Mouse (Mus musculus) cerebellum, postnatal 14 days (tissue): ENCODE results near the gene Cd99l2.

ENCODE experiments used
- DNase-seq, 2 experiments: peaks; one replicate each; pipeline ENCODE4 v3.0.0; 2021; ENCODE audit warnings: mixed read lengths in 2 of 2

Cd99l2 gene

DNA sequence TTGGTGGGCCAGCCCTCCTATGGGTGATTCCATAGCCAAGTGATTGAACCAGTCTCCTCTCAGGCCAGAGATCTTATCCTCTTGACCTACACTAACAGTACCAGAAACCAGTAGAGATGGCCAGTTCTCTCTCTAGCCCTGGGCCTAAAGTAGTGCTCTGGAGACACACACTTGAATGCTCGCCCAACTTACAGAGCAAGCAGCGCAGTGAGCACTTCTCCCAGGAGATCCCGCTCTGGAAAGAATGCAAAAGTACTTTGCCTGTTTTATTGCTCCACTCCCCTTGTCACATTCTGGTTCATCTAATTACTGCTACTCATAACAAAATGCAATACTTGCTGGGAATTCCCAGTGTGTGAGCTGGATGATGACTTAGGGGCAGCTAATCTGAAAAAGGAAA lies 25.2 kb downstream of the Cd99l2 start:
- no peak for DNase-seq

DNA sequence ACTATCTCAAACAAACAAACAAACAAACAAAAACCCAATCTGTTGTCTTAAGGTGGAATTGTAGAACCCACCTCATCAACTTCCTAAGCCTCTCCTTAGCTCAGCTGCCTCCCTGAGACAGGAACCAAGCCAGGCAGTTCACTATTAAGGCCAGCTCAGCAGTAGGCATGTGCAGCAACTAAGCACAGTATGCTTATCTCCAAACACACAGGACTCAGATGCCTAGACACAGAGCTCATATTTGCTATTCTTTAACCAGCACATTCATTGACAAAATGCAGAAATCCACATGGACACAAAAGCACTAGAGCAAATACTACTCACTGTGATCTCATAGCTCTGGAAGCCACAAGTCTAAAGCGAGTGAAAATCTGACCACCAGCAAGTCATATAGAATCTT lies 27.2 kb downstream of the Cd99l2 start:
- DNase-seq = no peak

DNA sequence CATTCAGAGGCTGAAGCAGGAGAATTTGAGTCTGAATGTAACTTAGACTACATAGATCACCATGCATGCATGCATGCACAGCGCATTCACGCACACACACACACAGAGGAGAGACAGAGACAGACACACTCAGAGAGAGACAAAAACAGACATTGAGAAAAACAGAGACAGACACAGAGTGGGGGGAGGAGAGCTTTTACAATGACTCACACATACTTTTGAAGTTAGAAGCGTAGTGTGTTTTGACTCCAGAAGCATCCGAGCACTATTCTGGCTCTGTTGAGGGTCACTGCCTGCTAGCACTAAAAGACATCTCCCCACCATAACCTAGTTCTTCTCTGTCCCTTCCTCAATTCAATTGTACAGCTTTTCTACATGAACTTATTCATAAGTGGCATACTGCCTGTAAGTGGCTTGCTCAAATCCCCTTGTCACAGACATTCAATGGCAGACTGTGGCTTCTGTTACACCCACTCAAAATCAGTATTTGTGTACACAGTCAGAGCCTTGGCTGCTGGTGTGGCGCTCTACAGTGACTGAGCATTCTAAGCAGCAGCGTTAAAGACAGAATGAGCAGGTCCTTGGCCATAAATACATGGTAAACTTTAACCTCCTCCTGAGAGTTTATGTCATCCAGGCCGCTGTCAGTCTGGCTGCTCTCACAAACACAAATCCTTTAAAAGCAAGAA lies 28.4 kb downstream of the Cd99l2 start:
- DNase-seq = no peak

DNA sequence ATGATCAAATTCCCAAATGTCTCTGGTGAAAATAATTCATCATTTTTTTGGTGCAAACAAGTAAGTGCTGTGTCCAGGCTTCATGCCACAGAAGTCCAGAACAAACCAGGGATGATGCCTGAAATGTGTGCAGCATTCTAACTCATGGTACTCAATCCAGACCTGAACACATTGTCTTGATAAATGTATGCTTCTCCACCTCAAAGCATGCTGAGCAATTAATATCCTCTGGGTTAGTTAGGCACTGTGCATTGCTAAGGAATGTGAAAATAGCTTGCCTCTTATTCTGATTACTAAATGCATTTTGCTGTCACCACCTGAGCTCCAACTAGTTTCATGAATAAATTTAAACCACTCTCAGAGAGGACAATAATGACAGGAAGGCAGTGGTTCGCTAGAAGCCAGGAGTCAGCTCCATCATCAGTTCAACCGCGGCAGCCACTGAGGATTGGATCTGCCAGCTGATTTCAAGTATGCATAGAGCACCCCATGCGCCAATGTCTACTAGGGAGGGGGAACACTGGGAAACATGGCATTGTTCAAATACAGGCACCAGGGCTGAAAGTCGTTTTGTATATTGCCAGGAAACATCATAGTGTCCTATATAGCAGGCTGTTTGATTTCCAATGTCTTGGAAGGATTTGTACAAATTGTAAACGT lies 36.4 kb downstream of the Cd99l2 start:
- DNase-seq = no peak

DNA sequence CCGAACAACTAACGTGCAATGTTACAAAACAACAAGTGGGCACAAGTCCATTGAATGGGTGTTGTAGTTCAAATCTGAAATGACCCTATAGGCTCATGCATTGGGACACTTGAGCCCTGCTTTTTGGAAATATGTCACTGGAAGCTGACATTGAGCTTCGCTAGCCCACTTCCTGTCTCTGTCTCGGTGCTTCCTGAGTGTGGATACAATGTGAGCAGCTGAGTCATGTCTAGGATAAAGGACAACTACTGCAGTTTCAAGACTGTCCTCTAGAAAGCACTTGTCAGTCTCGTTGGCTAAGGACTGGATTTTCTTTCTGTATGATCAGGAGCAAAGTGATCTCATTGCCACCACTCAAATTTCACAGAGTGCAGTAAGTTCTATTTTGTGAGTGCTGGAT lies 49.7 kb downstream of the Cd99l2 start:
- DNase-seq = no peak

DNA sequence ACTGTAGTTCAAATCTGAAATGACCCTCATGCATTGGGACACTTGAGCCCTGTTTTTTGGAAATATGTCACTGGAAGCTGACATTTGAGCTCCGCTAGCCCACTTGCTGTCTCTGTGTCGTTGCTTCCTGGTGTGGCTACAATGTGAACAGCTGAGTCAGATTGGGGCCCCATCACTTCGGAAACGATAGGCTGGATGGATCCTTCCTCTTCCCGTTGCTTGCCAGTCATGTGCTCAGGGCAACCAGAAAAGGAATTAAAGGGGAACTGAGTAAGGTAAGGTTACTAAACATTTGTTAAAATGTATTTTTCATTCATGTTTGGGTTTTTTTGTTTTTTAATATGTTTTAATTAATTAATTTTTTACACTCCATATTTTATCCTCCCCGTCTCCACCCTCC lies 53.2 kb downstream of the Cd99l2 start:
- no peak for DNase-seq

DNA sequence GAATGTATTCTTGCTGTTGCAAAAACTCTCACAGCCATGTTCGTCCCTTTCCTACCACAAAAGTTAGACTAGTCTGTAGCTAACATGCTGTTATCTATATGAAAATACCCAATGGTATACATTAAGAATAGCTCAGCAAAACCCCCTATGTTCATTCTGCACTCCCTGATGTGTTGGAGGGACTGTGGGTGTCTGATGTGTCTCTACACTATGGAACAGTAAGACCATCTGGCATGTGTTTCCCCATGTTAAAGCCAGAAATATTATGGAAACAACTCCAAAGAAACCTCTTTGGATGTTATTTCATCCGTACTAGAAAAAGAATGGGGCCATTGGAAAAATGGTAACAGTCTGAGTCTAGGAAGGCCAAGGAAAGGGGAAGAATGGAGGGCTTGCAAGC lies 57.1 kb downstream of the Cd99l2 start:
- no peak for DNase-seq

DNA sequence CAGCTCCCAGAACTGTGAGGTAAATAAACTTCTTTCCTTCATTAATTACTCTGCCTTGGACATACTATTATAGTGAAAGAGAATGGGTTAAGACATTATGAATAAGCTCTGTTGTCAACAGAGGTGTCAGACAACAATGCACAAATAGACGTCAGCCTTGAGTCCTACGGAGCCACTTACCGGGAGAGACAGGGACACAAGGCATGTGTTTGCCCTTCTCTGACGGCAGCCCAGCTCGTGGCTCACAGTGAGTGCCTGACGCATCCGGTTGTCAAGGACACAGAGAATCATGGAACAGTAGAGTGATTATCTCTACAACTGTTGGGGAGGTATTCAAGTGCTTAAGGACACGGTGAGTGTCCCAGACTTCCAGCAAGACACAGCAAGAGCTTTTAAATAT lies 57.8 kb downstream of the Cd99l2 start:
- DNase-seq = no peak

DNA sequence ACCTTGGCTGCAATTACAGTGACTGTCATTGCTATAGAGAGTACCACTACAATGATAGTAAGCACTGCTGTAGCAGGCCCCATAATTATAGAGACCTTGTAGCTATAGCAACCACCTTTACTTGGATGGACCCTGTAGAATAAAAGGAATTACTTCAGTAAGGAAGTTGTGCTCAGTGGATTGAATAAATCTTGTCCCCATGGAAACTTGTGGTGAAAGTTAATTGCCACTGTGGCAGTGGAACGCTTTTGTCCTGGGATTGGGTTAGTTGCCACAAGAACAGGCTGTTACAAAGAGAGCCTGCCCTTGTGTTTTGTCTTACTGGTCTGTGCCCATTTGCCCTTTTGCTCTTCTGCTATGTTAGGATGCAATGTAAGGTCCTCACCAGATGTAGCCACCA lies 58.2 kb downstream of the Cd99l2 start:
- no peak for DNase-seq

DNA sequence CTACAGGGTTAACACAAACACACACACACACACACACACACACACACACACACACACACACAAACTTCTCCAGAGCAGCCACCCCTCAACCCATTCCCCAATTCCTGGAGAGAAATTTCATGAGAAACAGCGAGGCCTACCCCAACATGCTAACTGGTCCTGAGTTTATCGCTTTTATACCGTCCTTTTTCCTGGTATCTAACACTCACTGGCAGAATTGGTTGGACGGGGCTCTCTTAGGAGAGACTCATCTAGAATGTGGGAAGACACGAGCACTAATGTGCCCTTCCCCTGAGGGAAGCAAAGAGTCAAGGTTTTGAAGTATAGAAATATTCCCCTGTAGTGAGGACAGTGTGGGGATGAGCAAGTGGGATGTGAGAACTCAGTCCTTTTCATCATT lies 61.7 kb downstream of the Cd99l2 start:
- DNase-seq = no peak

DNA sequence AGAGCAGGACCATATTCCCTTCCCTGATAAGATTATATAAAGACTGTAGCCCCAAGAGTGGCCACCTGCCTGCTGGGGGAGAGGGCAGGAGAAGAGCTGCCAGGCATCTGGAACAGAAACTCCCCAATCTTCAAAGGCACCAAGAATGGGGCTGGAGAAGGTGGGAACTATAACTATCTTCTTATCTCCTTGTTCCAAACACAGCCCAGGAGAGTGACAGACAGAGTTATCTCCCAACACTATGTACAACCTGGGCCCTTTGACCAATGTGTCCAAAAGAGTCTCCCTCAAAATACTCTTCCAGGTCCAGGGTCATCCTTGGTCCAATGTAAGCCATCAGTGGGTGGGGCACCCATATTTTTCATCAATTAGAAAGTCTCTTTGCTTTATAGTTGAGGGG lies 65.2 kb downstream of the Cd99l2 start:
- DNase-seq = no peak

DNA sequence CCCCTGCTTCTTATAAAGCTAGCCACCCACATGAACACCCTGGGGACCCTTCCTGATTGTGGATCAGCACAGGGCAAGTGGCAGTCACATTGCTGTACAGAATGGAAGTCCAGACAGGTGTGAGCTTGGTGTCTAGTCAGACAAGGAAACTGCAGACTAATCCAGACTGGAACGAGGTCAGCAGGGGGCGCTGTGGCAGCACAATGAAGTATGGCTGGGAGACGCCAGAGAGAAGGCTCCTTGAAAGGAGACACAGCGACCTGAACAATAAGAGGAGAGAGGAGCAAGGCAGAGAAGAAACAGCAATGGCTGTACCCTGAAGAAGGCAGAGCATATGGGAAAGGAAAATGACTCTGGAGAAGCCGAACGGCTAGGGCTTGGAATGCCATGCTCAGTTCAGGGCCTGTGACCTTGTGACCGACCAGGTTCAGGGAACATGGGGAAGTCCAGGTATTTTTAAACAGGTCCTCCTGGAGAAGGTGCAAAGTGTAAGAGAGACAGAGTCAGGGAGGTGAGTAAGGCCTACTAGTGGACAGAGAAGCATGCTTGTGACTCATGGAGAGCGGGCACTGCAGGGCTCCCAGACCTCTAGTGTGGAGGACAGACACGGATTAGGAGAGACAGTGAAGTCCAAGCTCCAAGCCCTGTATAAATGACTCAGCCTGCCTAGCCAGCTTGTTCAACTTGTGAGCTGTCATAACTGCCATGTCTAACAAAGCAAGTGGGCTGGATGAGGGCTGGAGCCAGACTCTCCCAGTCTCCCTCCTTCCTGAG lies 66.7 kb downstream of the Cd99l2 start:
- DNase-seq = peak; percentile 87 to 95

DNA sequence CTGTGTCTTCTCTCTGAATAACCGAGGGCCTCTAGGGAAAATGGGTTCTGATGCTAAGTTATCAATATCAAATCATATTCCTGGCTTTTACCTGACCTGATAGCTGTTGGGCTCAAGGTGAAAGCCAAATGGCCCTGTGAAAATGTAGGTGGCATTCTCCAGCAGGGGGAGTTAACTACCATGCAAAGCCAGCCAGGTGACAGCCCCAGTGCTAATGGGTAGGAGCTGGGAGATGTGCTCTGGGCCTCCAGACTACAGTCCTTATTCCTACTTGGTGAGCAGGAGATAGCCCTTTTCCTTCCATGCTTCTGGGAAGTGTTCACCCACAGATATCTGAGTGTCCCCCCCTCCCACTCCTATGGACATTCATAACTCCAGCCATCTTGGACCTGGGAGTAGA lies 67.8 kb downstream of the Cd99l2 start:
- peak in 1 of 2 experiments; percentile 11 for DNase-seq

DNA sequence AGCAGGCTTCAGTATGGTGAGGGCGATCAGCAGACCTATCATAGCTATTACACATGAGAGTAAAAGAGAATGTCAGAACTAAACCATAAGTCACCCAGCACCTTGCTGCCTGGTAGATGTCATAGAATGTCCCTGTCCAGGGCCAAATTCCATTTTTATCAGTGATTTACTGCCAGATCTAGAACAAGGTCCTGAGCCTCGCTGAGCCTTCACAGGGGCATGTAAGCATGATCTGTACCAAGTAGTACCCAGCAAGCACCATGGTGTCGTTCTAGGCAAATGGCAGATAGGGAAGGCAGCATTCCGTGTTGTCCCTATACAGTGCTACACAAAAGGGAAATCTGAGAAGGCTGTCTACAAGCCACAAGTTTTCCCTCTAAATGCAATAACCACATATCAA lies 79.0 kb downstream of the Cd99l2 start:
- DNase-seq = no peak

DNA sequence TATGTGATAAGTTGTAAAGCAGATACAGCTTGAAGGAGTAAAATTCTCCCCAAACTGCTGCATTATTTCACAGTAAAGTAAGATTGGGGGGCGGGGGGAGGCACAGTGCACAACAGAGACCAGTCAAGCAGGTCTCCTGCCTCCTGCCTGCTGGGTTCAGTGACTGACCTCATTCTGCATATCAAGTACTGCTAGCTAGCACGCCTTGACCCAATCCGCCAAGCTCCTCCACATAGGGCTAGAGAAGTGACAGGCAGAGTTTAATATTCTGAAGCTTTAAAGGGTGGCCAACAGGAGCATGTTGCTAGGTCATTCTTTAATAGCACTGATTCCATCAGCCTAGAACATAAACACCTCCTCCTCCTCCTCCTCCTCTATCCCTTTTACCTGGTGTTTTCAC lies 79.9 kb downstream of the Cd99l2 start:
- DNase-seq = no peak

DNA sequence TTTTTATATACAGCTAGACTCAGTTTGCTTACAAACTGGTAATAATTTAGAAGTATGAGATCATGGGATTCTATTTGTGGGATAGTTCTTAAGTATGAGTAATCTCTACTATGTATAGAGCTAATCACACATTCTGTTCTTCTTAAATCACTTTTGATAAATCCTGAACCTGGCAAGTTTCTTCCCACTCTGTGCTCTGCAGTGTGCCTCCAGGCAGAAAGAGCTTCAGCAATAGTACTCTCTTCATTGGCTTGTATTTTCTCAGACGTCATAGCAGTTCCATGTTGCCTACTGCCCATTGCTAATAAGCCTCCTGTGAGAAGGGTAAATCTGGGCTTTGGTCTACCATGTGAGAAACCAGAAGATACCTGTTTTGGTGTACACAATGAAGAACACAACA lies 84.3 kb downstream of the Cd99l2 start:
- DNase-seq = no peak

DNA sequence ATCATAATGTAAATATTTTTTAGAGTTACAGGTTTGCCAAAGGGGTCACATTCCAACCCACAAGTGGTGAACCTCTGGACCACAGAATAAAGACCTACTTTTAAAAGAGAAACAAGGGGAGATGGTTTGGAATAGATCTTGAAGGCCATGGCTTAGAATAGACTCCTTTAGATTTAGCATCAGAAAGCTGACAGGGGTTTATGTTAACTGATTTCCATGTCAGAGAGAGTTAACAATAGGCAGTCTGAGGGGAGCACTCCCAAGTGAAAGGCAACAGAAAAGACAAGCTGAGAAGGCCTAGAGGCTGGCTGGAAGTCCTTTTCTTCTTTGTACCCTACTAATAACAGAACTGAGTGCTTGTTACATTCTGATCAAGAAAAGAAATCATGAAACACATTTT lies 86.4 kb downstream of the Cd99l2 start:
- DNase-seq = no peak

DNA sequence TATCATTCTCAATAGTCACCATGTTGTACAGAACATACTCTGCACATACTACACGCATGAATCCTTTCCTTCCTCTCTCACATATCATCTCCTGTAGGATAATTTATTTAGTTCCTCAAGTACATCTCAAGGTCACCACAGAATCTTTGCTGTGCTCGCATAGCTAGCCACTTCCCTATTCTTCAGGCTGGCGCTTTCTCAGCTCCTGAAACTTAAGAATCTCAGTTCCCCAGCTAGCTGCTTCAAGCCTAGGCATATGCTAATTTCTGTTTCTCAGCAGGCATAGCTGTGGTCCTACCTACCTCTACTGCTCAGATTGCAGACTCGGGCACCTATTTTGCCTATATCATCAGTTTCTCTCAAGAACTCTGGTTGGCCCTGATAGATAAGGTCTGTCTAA lies 96.3 kb downstream of the Cd99l2 start:
- DNase-seq = no peak

DNA sequence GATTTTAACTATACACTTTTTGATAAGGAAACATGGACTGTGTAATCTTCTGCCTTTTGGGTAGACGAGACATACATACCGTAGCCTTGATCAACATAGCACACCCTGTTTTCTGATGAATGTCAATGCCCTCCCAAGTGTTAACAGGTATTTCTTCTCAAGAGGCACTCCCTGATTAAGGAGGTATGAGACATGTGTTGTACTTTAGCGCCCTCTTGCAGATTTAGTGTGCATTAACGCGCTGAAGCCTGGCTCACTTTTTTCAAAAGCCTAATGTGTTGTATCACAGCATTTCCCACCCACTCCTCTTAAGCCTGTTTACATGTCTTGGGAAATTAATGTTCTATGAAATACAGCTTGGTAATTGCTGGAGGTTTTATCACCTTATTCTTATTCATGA lies 111.1 kb downstream of the Cd99l2 start:
- peak; percentile 48 to 49 for DNase-seq

DNA sequence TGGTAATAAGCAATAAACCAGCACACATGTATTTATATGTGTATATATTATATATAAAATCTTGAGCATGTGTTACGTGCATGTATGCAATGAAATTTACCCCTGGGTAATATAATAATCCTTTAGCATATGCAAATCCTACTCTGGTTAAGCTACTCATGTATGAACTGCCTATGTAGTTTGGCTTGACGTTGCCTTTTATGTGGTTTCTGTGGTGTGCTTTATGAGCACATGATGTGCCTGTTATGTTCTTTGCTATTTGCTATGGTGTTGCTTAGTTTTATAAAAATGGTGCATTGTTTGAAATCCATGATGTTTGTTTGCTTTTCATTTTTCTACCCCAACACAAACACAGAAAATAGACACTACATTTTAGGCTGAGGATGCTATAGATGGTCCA lies 114.2 kb downstream of the Cd99l2 start:
- DNase-seq = no peak

DNA sequence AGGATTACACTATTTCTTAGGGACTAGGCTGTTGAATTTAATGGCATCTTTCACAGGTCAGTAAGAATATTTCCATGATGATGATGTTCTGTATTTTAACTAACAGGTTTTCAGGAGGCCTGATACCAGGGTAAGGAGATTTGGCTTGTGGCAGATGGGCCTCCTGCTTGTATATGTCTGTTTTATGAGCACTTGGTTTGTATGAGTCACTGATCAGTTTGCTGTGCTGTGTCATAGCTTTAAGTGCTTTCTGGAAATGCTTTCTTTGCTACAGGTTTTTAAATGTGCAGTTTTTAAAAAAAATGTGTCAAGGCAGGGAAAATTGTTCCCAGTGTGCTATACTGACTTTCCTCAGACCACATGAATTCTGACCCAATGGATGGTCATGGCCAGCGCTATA lies 115.9 kb downstream of the Cd99l2 start:
- DNase-seq = no peak
